Mouse (Mus musculus): Measurements from ENCODE around the gene Lhb. TPM values are rescaled to one million over a fixed set of nuclear protein-coding genes. Genes with fewer than 3 reads are reported as not detected.

Lhb gene
- polyA plus RNA-seq, 1 experiment from 2014 or later, result 1.5 TPM

DNA sequence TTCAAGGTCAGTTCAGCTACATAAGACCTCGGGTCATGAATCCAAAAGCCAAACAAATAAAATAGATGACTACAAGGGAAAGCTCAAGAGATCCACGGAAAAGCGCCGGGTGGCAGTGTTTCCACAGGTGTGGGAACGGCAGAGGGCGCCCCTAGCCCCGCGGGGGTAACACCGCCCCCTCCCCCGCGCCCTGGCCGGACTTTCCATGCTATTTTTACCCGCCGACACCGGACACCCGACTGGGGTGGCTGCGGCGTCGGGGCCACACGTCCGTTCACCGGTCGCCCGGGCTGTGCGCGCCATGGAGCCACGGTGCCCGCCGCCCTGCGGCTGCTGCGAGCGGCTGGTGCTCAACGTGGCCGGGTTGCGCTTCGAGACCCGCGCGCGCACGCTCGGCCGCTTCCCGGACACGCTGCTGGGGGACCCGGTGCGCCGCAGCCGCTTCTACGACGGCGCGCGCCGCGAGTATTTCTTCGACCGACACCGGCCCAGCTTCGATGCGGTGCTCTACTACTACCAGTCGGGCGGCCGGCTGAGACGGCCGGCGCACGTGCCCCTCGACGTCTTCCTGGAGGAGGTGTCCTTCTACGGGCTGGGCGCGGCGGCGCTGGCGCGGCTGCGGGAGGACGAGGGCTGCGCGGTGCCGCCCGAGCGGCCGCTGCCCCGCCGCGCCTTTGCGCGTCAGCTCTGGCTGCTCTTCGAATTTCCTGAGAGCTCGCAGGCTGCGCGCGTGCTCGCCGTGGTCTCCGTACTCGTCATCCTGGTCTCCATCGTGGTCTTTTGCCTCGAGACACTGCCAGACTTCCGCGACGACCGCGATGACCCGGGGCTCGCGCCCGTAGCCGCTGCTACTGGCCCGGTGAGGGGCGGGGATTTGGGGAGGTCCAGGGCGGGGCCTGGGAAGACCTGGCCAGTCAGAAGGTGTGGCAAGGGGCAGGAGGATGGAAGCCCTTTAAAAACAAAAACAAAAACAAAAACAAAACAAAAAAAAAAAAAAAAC lies 14.2 kb upstream of the Lhb start:
- DNase-seq (ENCODE audit: low spot score), result peak; percentile 23
- Histone ChIP-seq H3K27me3 (ENCODE audit: insufficient read depth, poor library complexity, severe bottlenecking) (peaks cover 67% of the 10 kb centered on the region), H3K36me3 (no peaks in the 10 kb centered on the region), H3K4me3 (peak overlapping the region; percentile 45), H3K4me1 (replicated peaks) (peaks cover 17% of the 10 kb centered on the region), H3K27ac (no peak overlapping the region), H3K9me3 (no peaks in the 10 kb centered on the region)
- WGBS, result 3% methylated on average over 114 of the region's 114 CpGs

DNA sequence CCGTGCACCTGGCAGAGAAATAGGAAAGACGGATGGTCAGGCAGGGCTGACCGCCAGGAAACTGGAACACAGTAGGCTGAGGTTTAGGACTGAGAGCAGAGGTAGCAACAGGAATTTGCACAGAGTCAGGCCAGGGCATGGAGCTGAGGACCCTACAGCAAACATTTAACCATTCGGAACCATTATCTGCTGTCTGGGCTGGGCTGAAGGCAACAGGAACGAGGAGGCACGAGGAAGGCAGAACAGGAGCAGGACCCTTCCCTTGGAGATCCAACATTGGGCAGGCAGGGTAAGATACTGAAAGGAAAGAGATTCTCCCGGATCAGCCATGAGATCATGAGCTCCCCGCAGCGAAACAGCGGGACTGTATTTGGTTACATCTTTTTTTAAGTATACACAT lies 12.8 kb upstream of the Lhb start:
- WGBS, result 84% methylated on average over 10 of the region's 10 CpGs
- H3K36me3 ChIP-seq, result no peaks in the 10 kb centered on the region
- H3K4me3 ChIP-seq, result no peak overlapping the region
- H3K27ac ChIP-seq, result no peak overlapping the region
- peaks cover 17% of the 10 kb centered on the region for H3K4me1 ChIP-seq (replicated peaks)
- DNase-seq (ENCODE audit: low spot score), result no peak
- H3K9me3 ChIP-seq, result no peaks in the 10 kb centered on the region
- peaks cover 81% of the 10 kb centered on the region for H3K27me3 ChIP-seq (ENCODE audit: insufficient read depth, poor library complexity, severe bottlenecking)

DNA sequence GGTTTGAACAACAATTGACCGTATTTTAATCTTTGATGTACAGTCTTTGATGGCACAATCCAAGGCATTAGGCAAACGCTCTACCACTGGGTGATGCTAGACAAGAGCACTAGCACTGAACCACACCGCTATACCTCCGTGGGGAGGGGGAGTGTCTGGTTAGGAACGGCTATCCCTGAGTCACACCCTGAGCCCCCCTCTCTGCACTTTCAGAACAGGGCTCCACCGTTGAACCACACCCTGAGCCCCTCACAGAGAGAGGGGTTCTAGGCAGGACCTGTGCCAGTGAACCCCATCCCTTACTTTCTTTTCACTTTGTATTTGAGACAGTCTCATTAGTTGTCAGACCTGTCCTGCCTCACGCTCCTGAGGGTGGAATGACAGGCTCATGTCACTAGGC lies 12.3 kb upstream of the Lhb start:
- H3K9me3 ChIP-seq, result no peaks in the 10 kb centered on the region
- H3K4me3 ChIP-seq, result no peak overlapping the region
- no peak overlapping the region for H3K27ac ChIP-seq
- 78% methylated on average over 7 of the region's 7 CpGs for WGBS
- H3K36me3 ChIP-seq, result no peaks in the 10 kb centered on the region
- peaks cover 86% of the 10 kb centered on the region for H3K27me3 ChIP-seq (ENCODE audit: insufficient read depth, poor library complexity, severe bottlenecking)
- DNase-seq (ENCODE audit: low spot score), result no peak
- H3K4me1 ChIP-seq (replicated peaks), result peaks cover 21% of the 10 kb centered on the region

DNA sequence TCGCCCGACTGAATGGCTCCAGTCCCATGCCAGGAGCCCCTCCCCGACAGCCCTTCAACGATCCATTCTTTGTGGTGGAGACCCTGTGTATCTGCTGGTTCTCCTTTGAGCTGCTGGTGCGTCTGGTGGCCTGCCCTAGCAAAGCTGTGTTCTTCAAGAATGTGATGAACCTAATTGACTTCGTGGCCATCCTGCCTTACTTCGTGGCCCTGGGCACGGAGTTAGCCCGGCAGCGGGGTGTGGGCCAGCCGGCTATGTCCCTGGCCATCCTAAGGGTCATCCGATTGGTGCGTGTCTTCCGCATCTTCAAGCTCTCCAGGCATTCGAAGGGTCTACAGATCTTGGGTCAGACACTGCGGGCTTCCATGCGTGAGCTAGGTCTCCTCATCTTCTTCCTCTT lies 11.7 kb upstream of the Lhb start:
- Histone ChIP-seq H3K36me3 (no peaks in the 10 kb centered on the region), H3K27ac (no peak overlapping the region), H3K27me3 (ENCODE audit: insufficient read depth, poor library complexity, severe bottlenecking) (peaks cover 92% of the 10 kb centered on the region), H3K4me1 (replicated peaks) (peaks cover 27% of the 10 kb centered on the region), H3K9me3 (no peaks in the 10 kb centered on the region), H3K4me3 (no peak overlapping the region)
- DNase-seq (ENCODE audit: low spot score), result no peak
- 88% methylated on average over 17 of the region's 17 CpGs for WGBS

DNA sequence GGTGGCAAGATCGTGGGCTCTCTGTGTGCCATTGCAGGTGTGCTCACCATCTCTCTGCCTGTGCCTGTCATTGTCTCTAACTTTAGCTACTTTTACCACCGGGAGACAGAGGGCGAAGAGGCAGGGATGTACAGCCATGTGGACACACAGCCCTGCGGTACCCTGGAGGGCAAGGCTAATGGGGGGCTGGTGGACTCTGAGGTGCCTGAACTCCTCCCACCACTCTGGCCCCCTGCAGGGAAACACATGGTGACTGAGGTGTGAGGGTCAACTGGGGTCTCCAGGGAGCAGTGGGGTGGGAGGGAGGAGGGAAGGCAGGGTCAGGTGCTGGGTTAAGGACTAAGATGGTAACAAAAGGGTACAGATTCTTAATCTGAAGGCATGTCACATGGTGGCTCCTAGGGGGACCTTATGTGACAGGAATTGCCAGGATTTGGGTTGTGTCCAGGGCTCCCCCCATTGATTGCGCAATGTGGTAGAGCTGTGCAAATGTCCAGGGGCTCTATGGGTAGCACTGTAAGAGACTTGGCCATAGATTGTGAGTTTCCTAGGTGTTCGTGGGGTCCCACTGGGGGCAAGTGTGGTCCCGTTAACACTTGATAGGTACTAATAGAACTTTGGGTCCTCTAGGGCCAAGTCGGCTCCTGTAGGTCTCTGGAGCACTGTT lies 11.0 kb upstream of the Lhb start:
- Histone ChIP-seq H3K4me3 (no peak overlapping the region), H3K27ac (no peak overlapping the region), H3K9me3 (no peaks in the 10 kb centered on the region), H3K36me3 (no peaks in the 10 kb centered on the region), H3K27me3 (ENCODE audit: insufficient read depth, poor library complexity, severe bottlenecking) (peaks cover 99% of the 10 kb centered on the region), H3K4me1 (replicated peaks) (peaks cover 32% of the 10 kb centered on the region)
- 88% methylated on average over 8 of the region's 8 CpGs for WGBS
- DNase-seq (ENCODE audit: low spot score), result no peak

DNA sequence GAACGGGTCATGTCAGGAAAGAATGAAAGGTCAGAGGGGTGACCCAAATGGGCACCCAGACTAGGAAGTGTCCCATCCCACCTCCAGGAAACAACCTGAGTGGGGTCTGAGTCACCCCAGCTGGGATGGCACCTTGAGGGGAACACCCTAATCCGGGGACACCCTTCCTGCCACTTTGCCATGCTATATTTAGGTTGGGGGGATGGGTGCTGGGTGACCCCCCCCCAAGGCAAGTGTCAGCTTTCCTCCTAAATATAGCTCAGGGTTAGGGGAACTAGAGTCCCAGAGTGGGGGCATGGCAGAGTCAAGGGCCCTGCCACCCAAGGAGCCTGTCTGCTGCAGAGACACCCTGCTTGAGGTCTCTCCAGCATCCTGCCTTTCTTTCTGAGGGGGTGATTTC lies 8.2 kb upstream of the Lhb start:
- peaks cover 100% of the 10 kb centered on the region for H3K27me3 ChIP-seq (ENCODE audit: insufficient read depth, poor library complexity, severe bottlenecking)
- no peak overlapping the region for H3K4me3 ChIP-seq
- DNase-seq (ENCODE audit: low spot score), result no peak
- H3K36me3 ChIP-seq, result no peaks in the 10 kb centered on the region
- H3K4me1 ChIP-seq (replicated peaks), result peaks cover 23% of the 10 kb centered on the region
- WGBS, result 80% methylated on average over 2 of the region's 2 CpGs
- no peak overlapping the region for H3K27ac ChIP-seq
- H3K9me3 ChIP-seq, result no peaks in the 10 kb centered on the region

DNA sequence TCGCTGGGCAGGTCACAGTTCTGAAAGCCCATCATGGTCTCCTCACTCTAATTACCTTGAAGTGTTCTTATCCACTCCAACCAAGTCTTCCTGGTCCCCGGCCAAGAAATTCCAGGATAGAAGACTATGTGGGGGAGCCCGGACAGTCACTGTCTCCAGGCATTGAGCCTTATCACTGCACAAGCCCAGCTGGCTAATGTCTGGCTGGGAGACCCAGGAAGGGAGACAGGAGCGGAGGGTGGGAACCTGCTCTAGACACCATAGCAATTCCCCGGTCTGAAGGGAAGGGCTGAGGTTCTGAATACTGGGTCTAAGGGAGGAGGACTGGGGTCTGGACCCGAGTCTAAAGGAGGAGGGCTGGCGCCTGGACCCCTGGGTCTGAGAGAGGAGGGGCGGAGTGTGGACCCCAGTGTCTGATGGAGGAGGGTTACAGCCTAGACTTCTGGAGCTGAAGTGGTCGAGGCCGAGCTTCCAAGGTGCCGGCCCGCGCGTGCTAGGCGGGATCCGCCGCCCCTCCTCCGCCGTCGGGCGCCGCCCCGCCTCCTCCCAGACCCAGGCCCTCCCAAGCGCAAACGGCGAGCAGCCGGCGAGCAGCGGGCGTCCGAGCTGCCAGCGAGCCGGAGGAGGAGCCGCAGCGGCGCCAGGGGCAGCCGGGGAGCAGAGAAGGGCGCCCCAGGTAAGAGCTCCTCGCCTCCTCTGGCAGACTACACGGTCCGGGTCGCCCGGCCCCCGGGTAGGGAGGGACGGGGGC lies 7.3 kb upstream of the Lhb start, which contains the start of gene Ntf5:
Gene Ntf5, plus strand, starts transcription at position 583 of the 751 bp plus-strand sequence.
- H3K4me3 ChIP-seq, result peak within 1 kb of the TSS; percentile 59
- H3K4me1 ChIP-seq (replicated peaks), result peaks cover 32% of the 10 kb centered on the region
- H3K36me3 ChIP-seq, result no peaks in the 10 kb centered on the region
- peak within 1 kb of the TSS; percentile 70; the same call in 1 of the 2 replicates for H3K27ac ChIP-seq
- DNase-seq (ENCODE audit: low spot score), result peak; percentile 49
- WGBS, result 3% methylated on average over 45 of the region's 45 CpGs
- H3K27me3 ChIP-seq (ENCODE audit: insufficient read depth, poor library complexity, severe bottlenecking), result peaks cover 100% of the 10 kb centered on the region
- H3K9me3 ChIP-seq, result no peaks in the 10 kb centered on the region

DNA sequence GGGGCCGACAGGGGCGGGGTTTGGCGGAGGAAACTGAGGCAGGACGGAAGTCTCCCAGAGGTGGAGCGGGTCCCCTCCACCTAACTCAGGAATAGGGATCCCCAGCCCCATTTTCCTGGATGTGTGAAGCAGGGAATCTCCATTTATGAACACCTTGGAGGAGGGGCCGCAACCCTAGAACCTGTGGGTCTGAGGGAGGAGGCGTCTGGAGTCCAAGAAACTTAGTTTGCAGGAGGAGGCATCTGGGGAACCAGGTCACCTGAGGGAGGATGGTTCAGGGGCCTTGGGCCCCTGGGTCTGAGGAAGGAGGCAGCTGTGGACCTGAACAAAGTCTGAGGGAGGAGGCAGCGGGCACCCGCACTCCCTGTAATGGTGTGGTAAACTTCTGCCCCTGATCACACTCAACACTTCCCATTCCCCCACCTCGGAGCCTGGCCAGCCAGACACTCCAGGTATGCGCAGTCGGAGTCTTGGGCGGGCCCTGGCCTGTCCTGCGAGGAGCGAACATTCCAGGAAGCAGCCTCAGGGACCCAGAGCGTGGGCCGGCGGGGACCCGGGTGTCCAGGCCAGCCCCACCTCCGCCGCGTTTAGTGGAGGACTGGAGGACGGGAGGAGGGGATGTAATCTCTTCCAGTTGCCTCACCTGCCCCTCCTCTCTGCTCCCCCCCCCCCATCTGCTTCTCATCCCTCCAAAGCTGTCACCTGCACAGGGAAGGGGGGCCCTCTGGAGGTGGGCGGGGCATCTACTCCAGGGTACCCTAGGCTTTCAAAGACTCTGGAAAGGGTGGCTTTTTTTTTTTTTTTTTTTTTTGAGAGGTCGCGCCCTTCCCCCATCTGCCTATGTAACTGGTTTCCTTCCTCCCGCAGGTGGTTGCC lies 6.5 kb upstream of the Lhb start:
- WGBS, result 1% methylated on average over 27 of the region's 27 CpGs
- Histone ChIP-seq H3K9me3 (no peaks in the 10 kb centered on the region), H3K27me3 (ENCODE audit: insufficient read depth, poor library complexity, severe bottlenecking) (peaks cover 100% of the 10 kb centered on the region), H3K4me1 (replicated peaks) (peaks cover 38% of the 10 kb centered on the region), H3K36me3 (no peaks in the 10 kb centered on the region), H3K27ac (peak overlapping the region; percentile 70; the same call in 1 of the 2 replicates), H3K4me3 (peak overlapping the region; percentile 59)
- DNase-seq (ENCODE audit: low spot score), result no peak

DNA sequence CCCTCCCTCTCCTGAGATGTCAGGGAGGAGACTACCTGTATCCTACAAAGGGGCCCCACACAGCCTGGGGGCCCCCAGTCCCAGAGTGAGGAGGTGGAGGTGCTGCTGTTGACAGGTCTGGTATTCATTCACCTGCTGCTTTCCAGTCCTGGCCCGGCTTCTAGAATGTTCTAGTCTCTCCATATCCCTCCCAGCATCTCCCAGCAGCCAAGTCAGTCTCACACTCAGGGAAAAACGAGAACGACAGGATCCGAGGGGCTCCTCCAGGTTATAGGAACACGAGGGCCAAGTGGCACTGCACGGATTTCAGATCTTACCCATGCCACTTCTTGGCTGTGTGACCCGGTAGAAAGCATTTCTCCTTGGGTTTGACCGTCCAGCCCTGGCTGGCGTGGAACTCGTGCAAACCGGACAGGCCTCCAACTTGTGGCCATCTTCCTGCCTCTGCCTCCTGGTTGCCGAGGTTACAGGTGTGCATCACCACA lies 5.8 kb upstream of the Lhb start:
- WGBS, result 45% methylated on average over 12 of the region's 12 CpGs
- Histone ChIP-seq H3K27me3 (ENCODE audit: insufficient read depth, poor library complexity, severe bottlenecking) (peaks cover 100% of the 10 kb centered on the region), H3K4me3 (no peak overlapping the region), H3K9me3 (no peaks in the 10 kb centered on the region), H3K27ac (no peak overlapping the region), H3K36me3 (no peaks in the 10 kb centered on the region), H3K4me1 (replicated peaks) (peaks cover 38% of the 10 kb centered on the region)
- no peak for DNase-seq (ENCODE audit: low spot score)

DNA sequence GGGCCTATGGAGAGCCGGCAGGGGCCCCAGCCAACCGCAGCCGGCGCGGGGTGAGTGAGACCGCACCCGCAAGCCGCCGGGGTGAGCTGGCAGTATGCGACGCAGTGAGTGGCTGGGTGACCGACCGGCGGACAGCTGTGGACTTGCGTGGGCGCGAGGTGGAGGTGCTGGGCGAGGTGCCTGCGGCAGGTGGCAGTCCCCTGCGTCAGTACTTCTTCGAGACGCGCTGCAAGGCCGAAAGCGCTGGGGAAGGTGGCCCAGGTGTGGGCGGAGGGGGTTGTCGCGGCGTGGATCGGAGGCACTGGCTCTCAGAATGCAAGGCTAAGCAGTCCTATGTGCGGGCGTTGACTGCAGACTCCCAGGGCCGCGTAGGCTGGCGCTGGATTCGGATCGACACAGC lies 5.0 kb upstream of the Lhb start:
- no peak for DNase-seq (ENCODE audit: low spot score)
- Histone ChIP-seq H3K4me3 (peak overlapping the region; percentile 30), H3K4me1 (replicated peaks) (peaks cover 43% of the 10 kb centered on the region)

DNA sequence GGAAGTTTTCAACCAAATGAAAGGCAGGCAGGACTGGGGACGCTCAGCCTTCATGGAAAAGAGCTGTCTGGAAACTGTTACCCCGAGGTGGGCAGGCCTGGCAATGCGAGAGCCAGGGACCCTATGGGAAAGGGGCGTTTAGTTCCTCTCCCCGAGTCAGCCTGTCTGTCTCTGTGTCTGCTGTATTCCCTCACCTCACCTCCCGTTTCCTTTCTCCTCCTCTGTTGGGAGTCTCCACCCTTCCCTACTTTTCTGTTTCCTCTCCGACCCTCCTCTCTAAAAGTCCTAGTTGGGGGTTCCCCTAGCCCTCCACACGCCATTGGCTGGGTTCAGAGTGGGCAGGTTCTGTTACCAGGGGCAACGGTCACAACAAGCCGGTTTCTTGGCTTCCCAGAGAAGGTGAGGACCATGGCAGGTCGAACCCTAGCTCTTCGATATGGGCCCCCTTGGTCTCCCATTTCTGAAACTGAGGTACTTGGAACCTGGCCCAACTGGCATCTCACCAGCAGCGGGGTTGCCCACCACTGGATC lies 2.6 kb upstream of the Lhb start:
- WGBS, result 8% methylated on average over 13 of the region's 13 CpGs
- peaks cover 26% of the 10 kb centered on the region for H3K36me3 ChIP-seq
- H3K27ac ChIP-seq, result no peak overlapping the region
- H3K27me3 ChIP-seq (ENCODE audit: insufficient read depth, poor library complexity, severe bottlenecking), result peaks cover 93% of the 10 kb centered on the region
- peaks cover 42% of the 10 kb centered on the region for H3K4me1 ChIP-seq (replicated peaks)
- peak overlapping the region; percentile 11; the same call in 1 of the 2 replicates for H3K4me3 ChIP-seq
- no peak for DNase-seq (ENCODE audit: low spot score)
- H3K9me3 ChIP-seq, result no peaks in the 10 kb centered on the region

More for the DNA sequence above, 5.0 kb upstream of the Lhb start:
- H3K9me3 ChIP-seq, result no peaks in the 10 kb centered on the region
- H3K27ac ChIP-seq, result no peak overlapping the region
- 11% methylated on average over 37 of the region's 37 CpGs for WGBS
- H3K36me3 ChIP-seq, result peaks cover 3% of the 10 kb centered on the region
- H3K27me3 ChIP-seq (ENCODE audit: insufficient read depth, poor library complexity, severe bottlenecking), result peaks cover 100% of the 10 kb centered on the region

Measured in hindbrain, embryonic 10.5 days (tissue).